Mouse (Mus musculus) gastrocnemius, postnatal 25 days (tissue): ENCODE data around the gene Ndufa4. TPM values are rescaled to one million over a fixed set of nuclear protein-coding genes. Genes with fewer than 3 reads are reported as not detected.
A peak's percentile ranks its signal among the peaks of the same experiment; 100 is the strongest.
"Not testable (repeated sequence)": the region's sequence is repeated elsewhere in the genome, so short reads cannot be mapped to it uniquely, and the experiment has no call there.

Experiments used
- DNase-seq: peaks from one replicate; pipeline ENCODE4 v3.0.0; 2022
- long read RNA-seq, 2 experiments: library from polyadenylated mRNA; stranded (forward); transcript quantifications; one replicate each; pipeline ENCODE4 v2.0.0; 2021
- total RNA-seq, 2 experiments: library from RNA; stranded (reverse); gene quantifications; 1 replicate in 1 of 2; 2 replicates in 1 of 2; pipeline ENCODE4 v1.2.3; 2021

Ndufa4 gene
- total RNA-seq, result 1,000 to 10,000 TPM; 1,441 to 1,450 TPM
- long read RNA-seq, experiment 1, transcript Ndufa4-205 (4 exons, 610 nt), result major isoform, 3,064 of 8,408 reads
- long read RNA-seq, experiment 1, transcript Ndufa4-203 (4 exons, 409 nt), result minor isoform, 23 of 8,408 reads
- long read RNA-seq, experiment 1, partial matches to known transcripts, result 5,276 of 8,408 reads
- long read RNA-seq, experiment 1, other reads (novel, unspliced or antisense), result 43 of 8,408 reads
- long read RNA-seq, experiment 2, transcript Ndufa4-203 (4 exons, 409 nt), result minor isoform, 18 of 5,098 reads
- long read RNA-seq, experiment 2, transcript Ndufa4-205 (4 exons, 610 nt), result major isoform, 1,966 of 5,098 reads
- long read RNA-seq, experiment 2, partial matches to known transcripts, result 3,101 of 5,098 reads
- long read RNA-seq, experiment 2, other reads (novel, unspliced or antisense), result 12 of 5,098 reads

- peak; percentile 91 for DNase-seq
Observed at GRCm38 (mm10) chr6:11907269-11908032, at the start of gene Ndufa4, which contains the start of gene Phf14. Gene Ndufa4, minus strand, starts transcription at chr6:11907497. Gene Phf14, plus strand, starts transcription at chr6:11907809.

- no peak for DNase-seq
Observed at GRCm38 (mm10) chr6:11948100-11948499, 40.8 kb upstream of the Ndufa4 start.

GRCm38 (mm10) chr6:11942089-11942488 lies 34.8 kb upstream of the Ndufa4 start:
- DNase-seq, result no peak

- DNase-seq, result no peak
Observed at GRCm38 (mm10) chr6:11940895-11941294, 33.6 kb upstream of the Ndufa4 start.

GRCm38 (mm10) chr6:11933403-11933802 lies 26.1 kb upstream of the Ndufa4 start:
- DNase-seq, result no peak

GRCm38 (mm10) chr6:11927485-11927884 lies 20.2 kb upstream of the Ndufa4 start:
- no peak for DNase-seq

GRCm38 (mm10) chr6:11926082-11926595 lies 18.8 kb upstream of the Ndufa4 start:
- peak; percentile 13 for DNase-seq

GRCm38 (mm10) chr6:11925496-11926041 lies 18.3 kb upstream of the Ndufa4 start:
- DNase-seq, result peak; percentile 83

GRCm38 (mm10) chr6:11908170-11908569 lies 873 bp upstream of the Ndufa4 start:
- DNase-seq, result no peak

- no peak for DNase-seq
Observed at GRCm38 (mm10) chr6:11906890-11907268, 418 bp downstream of the Ndufa4 start.

- no peak for DNase-seq
Observed at GRCm38 (mm10) chr6:11900809-11901310, 6.4 kb downstream of the Ndufa4 start.

- not testable (repeated sequence) for DNase-seq
Observed at GRCm38 (mm10) chr6:11875364-11875763, 31.9 kb downstream of the Ndufa4 start.

Other genes with a start within 250 kb of the Ndufa4 start
- gene Phf14, start 312 bp upstream of the Ndufa4 start, total RNA-seq, result 10 to 100 TPM; 22.1 to 24.4 TPM